Comparison of ENCODE assay signal across 27 mouse cellular contexts in the genomic region with DNA sequence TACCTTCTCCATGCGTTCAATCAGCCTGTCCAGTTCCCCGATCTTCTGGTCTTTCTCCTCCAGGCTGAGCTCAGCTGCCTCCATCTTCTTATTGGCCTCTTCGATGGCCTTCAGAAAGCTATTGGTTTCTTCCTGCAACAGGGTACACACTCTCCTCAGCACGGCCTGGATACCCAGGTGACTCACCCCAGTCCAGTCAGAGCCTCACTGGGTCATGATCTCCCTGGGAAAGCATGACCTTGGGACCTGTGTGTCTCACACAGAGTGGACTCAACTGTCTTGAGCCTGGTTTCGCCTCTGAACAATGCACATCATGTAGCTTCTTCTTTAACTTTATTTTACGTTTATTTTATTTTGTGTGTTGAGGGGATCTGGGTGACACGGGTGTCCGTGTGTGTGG.
"Had no signal": no experiment of that assay in that cellular context is flagged by ENCODE, and none has a peak within 500 bp of the region (broad histone marks: within the 10 kb centered on the region; RNA-seq: fewer than 3 reads in every experiment).

No protein-coding gene starts in this region.

- ATAC-seq: hindbrain, postnatal 0 days; intestine, embryonic 16.5 days had no signal

- H3K9me3 ChIP-seq: heart, embryonic 15.5 days; hindbrain, embryonic 13.5 days; hindbrain, embryonic 15.5 days; kidney, embryonic 15.5 days; limb, embryonic 10.5 days; liver, embryonic 13.5 days; liver, embryonic 15.5 days had no signal

- H3K4me3 ChIP-seq: heart, adult 2 months; heart, embryonic 13.5 days; heart, embryonic 15.5 days; hindbrain, embryonic 13.5 days; hindbrain, embryonic 15.5 days; kidney, embryonic 15.5 days; left cerebral cortex, adult 2 months; limb, embryonic 10.5 days; limb, embryonic 12.5 days; liver, embryonic 13.5 days; liver, embryonic 15.5 days had no signal

- H3K27me3 ChIP-seq: heart, embryonic 13.5 days; heart, embryonic 15.5 days; hindbrain, embryonic 13.5 days; hindbrain, embryonic 15.5 days; kidney, embryonic 15.5 days; liver, embryonic 13.5 days; liver, embryonic 15.5 days had no signal

- DNase-seq: gastrocnemius, postnatal 14 days; gastrocnemius, postnatal 36 days; heart, adult 11 months; heart, adult 2 months; heart, postnatal 14 days; heart, postnatal 36 days; kidney, adult 11 months; kidney, adult 2 months; kidney, adult 9 months; kidney, postnatal 14 days; kidney, postnatal 36 days; liver; liver, embryonic 13.5 days had no signal

- H3K36me3 ChIP-seq: hindbrain, embryonic 13.5 days; hindbrain, embryonic 15.5 days; limb, embryonic 10.5 days; limb, embryonic 12.5 days; liver, embryonic 13.5 days; liver, embryonic 15.5 days had no signal

- H3K27ac ChIP-seq: heart, embryonic 13.5 days; heart, embryonic 15.5 days; hindbrain, embryonic 13.5 days; hindbrain, embryonic 15.5 days; hindbrain, postnatal 0 days; kidney, embryonic 15.5 days; kidney, postnatal 0 days; left cerebral cortex, adult 2 months; limb, embryonic 10.5 days; limb, embryonic 12.5 days; liver, embryonic 13.5 days; liver, embryonic 15.5 days had no signal

- H3K4me2 ChIP-seq: heart, embryonic 11.5 days; heart, embryonic 13.5 days; heart, embryonic 15.5 days; hindbrain, embryonic 13.5 days; hindbrain, embryonic 15.5 days; kidney, embryonic 15.5 days; limb, embryonic 12.5 days; liver, embryonic 11.5 days; liver, embryonic 13.5 days; liver, embryonic 15.5 days had no signal

- H3K4me1 ChIP-seq: hindbrain, embryonic 13.5 days; hindbrain, embryonic 15.5 days; limb, embryonic 12.5 days; liver, embryonic 13.5 days; liver, embryonic 15.5 days had no signal

- H3K9ac ChIP-seq: heart, embryonic 13.5 days; heart, embryonic 15.5 days; hindbrain, embryonic 13.5 days; hindbrain, embryonic 15.5 days; kidney, embryonic 15.5 days; limb, embryonic 12.5 days; liver, embryonic 13.5 days; liver, embryonic 15.5 days had no signal
